Mouse (Mus musculus): Measurements from ENCODE around the gene Mbd6. TPM values are rescaled to one million over a fixed set of nuclear protein-coding genes. Genes with fewer than 3 reads are reported as not detected.
"Not testable (repeated sequence)": the region's sequence is repeated elsewhere in the genome, so short reads cannot be mapped to it uniquely, and the experiment has no call there.

Gene Mbd6
- polyA plus RNA-seq, 1 experiment from 2014 or later, result 8.5 TPM

DNA sequence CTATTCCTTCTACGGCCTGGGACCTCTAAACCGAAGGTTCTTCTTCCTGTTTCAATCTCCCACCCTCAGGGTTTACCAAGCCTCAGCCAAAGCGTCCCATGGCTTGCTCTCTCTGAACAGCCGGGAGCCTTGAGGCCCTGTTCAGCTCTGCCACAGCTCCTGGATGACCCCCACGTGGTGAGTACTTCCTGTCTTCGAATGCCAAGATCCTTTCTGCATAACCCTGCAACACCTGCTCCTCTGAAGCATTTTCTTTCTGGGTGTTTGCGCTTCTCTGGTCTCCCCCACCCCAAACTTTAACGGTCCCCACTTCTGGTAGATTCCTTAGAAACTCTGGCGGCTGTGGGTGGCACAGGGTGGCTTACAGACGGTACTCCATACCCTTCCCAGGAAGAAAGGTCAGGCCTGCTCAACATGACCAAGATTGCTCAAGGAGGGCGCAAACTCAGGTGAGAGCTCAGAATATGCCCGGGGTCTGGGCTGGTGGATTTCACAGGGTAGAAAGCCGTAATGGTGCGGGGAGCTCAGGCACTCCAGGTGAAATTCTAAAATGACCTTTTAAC lies 36.7 kb upstream of the Mbd6 start:
- Histone ChIP-seq H3K4me2 (peak overlapping the region; percentile 90), H3K4me3 (peak overlapping the region; percentile 63), H3K9ac (peak overlapping the region; percentile 75), H3K27ac (peak overlapping the region; percentile 48; the same call in 1 of the 2 replicates), H3K4me1 (peaks cover 61% of the 10 kb centered on the region), H3K36me3 (peaks cover 20% of the 10 kb centered on the region), H3K27me3 (replicated peaks) (peaks cover 46% of the 10 kb centered on the region), H3K9me3 (replicated peaks) (no peaks in the 10 kb centered on the region)
- ATAC-seq, result 0 out of 2 replicates have a peak, but pooled peaks have one; percentile 10
- WGBS (ENCODE audit: insufficient replicate concordance), result 16% methylated on average over 14 of the region's 14 CpGs

DNA sequence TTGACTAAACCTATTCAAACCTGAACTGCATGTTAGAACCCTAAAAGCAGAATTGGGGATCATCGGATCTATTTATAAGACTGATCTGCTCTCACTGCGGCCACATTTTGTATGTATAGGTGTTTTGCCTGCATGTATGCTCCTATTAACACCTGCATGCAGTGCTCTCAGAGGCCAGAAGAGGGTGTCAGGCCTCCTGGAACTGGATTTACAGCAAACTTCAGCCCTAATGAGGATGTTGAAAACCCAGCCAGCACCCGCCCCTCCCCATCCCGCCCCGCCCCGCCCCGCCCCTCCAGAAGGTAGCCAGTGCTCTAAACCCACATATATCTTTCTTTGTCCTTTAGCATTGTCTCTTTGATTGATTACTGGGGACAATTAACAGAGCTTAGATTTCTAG lies 35.7 kb upstream of the Mbd6 start:
- Histone ChIP-seq H3K4me2 (peak overlapping the region; percentile 90), H3K27ac (no peak overlapping the region), H3K4me3 (peak overlapping the region; percentile 36; the same call in 1 of the 2 replicates), H3K4me1 (peaks cover 55% of the 10 kb centered on the region), H3K36me3 (peaks cover 18% of the 10 kb centered on the region), H3K27me3 (replicated peaks) (peaks cover 46% of the 10 kb centered on the region), H3K9ac (no peak overlapping the region), H3K9me3 (replicated peaks) (no peaks in the 10 kb centered on the region)
- ATAC-seq, result peak; percentile 59
- 6% methylated on average over 7 of the region's 7 CpGs for WGBS (ENCODE audit: insufficient replicate concordance)

DNA sequence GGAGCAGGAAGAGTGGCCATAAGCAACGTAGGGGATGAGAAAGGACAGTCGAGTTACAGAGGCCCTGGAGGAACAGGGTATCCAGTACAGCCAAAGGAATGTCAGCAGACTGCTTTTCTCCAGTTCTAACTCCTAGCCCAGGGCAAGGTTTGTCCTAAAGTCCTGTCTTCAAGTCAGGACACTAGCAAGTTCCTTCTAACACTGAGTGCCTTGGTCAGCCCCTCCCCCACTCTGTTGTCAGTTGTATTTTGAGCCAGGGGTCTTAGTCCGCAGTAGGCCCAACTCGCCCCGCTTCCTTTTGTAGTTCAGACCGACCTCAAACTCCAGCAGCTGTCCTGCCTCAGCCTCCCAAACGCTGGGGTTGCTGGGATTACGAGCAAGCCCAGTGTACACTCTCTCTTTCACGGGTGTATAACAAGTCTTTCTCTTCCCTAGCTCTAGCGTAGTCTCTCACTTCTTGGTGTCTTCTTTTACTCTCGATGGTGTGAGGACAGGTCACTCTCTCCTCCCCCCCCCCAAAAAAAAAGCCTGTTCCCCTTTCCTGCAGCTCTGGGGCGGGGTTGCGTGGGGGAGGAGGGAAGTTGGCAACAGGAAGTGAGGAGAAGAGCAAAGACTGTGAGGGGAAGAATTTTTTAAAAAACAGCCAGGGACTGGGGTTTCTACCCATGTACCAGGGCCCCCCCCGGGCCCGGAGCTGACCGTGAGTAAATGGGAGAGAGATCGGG lies 34.5 kb upstream of the Mbd6 start:
- no peak for ATAC-seq
- peak overlapping the region; percentile 17; the same call in 1 of the 2 replicates for H3K9ac ChIP-seq
- no peaks in the 10 kb centered on the region for H3K9me3 ChIP-seq (replicated peaks)
- H3K4me3 ChIP-seq, result peak overlapping the region; percentile 36
- H3K4me1 ChIP-seq, result peaks cover 55% of the 10 kb centered on the region
- H3K27me3 ChIP-seq (replicated peaks), result peaks cover 45% of the 10 kb centered on the region
- WGBS (ENCODE audit: insufficient replicate concordance), result 27% methylated on average over 17 of the region's 17 CpGs
- H3K27ac ChIP-seq, result peak overlapping the region; percentile 47; the same call in 1 of the 2 replicates
- 0 out of 2 replicates have a peak, but pooled peaks cover 7% of the 10 kb centered on the region for H3K36me3 ChIP-seq
- H3K4me2 ChIP-seq, result peak overlapping the region; percentile 90

DNA sequence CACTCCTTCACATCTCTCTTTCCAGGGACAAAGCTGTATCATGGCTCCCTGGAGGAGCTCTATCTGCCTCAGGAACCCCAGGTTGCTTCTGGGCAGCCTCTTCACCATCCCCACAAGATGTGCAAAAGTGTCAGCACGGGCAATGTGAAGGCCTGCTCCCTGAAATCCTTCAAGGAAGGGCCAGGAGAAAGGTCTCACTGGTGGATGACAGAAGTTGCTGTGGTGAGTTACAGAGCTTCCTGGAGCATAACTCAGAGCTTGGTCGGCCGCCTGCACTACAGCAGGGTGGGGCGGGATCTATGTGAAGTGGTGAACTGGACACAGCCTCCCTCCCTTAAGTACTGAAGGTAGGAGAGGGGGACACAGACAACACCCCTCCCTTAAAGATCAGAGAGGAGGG lies 33.9 kb upstream of the Mbd6 start:
- Histone ChIP-seq H3K9ac (no peak overlapping the region), H3K4me1 (peaks cover 59% of the 10 kb centered on the region), H3K36me3 (0 out of 2 replicates have a peak, but pooled peaks cover 5% of the 10 kb centered on the region), H3K27ac (no peak overlapping the region), H3K27me3 (replicated peaks) (peaks cover 39% of the 10 kb centered on the region), H3K4me2 (peak overlapping the region; percentile 90), H3K4me3 (no peak overlapping the region), H3K9me3 (replicated peaks) (no peaks in the 10 kb centered on the region)
- 45% methylated on average over 4 of the region's 4 CpGs for WGBS (ENCODE audit: insufficient replicate concordance)
- no peak for ATAC-seq

DNA sequence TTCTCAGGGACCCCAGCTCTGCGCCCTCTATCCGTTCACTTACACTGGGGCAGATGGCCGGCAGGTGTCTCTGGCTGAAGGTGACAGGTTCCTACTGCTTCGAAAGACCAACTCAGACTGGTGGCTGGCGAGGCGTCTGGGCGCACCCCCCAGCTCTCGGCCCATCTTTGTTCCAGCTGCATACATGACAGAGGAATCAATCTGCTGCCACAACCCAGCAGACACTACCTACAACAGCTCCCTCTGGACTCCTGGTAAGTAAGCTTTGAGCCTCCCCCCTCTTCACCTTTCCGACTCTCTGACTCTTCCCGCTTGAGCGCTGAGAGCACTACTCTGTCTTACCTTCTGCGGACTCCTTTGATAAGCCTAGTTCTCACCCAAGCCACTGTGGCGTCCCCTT lies 33.4 kb upstream of the Mbd6 start:
- ATAC-seq, result no peak
- Histone ChIP-seq H3K9me3 (replicated peaks) (no peaks in the 10 kb centered on the region), H3K4me3 (no peak overlapping the region), H3K27me3 (replicated peaks) (peaks cover 34% of the 10 kb centered on the region), H3K4me1 (peaks cover 59% of the 10 kb centered on the region), H3K27ac (no peak overlapping the region), H3K4me2 (no peak overlapping the region), H3K36me3 (0 out of 2 replicates have a peak, but pooled peaks cover under 1% of the 10 kb centered on the region), H3K9ac (no peak overlapping the region)
- WGBS (ENCODE audit: insufficient replicate concordance), result 68% methylated on average over 13 of the region's 13 CpGs

DNA sequence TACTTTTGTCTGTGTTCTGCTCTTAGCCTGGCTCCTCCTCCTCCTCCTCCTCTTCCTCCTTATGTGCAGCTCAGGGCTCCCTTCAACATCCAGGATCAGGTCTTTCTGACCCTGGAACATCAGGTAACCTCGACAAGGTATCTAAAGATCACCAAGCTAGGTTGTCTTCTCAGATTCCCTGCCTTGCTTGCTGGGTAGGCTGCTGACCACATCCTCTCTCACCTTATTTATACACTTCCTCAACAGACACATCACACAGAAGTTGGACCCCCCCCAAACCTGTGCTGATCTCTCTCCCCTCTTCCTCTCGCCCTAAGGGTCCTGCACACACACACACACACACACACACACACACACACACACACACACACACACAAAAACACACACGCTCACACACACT lies 32.8 kb upstream of the Mbd6 start, which contains the start of gene Arhgap9:
TSS of gene Arhgap9 (plus strand) at position 344 of the 400 bp plus-strand sequence.
- no peak within 1 kb of the TSS for H3K27ac ChIP-seq
- H3K27me3 ChIP-seq (replicated peaks), result peaks cover 28% of the 10 kb centered on the region
- 58% methylated on average over 3 of the region's 3 CpGs for WGBS (ENCODE audit: insufficient replicate concordance)
- H3K36me3 ChIP-seq, result no peaks in the 10 kb centered on the region
- H3K9me3 ChIP-seq (replicated peaks), result no peaks in the 10 kb centered on the region
- no peak within 1 kb of the TSS for H3K4me3 ChIP-seq
- H3K4me2 ChIP-seq, result no peak within 1 kb of the TSS
- no peak for ATAC-seq
- peaks cover 59% of the 10 kb centered on the region for H3K4me1 ChIP-seq
- H3K9ac ChIP-seq, result no peak within 1 kb of the TSS

DNA sequence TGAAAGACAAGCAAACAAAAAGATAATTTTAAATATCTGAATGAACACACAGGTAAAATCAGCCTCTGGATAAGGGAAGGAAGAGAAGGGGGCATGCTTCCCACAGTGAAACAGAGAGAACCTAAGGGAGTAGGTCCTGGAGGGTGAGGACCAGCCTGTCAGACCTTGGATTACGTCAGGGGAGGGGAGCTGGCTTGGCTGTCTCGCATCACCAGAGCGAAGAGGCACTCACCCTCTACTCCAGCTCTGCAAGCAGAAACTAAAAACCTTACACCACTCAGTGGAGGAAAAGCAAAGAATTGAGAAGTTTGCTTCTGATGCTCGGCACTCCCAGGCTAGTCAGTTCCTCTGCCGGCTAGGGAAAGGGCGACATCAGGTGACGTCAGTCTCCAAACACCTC lies 31.2 kb upstream of the Mbd6 start:
- Histone ChIP-seq H3K9ac (no peak overlapping the region), H3K27me3 (replicated peaks) (peaks cover 13% of the 10 kb centered on the region; the same call in 1 of the 2 replicates), H3K9me3 (replicated peaks) (no peaks in the 10 kb centered on the region), H3K4me2 (no peak overlapping the region), H3K4me3 (no peak overlapping the region), H3K36me3 (no peaks in the 10 kb centered on the region), H3K27ac (no peak overlapping the region), H3K4me1 (peaks cover 47% of the 10 kb centered on the region)
- ATAC-seq, result no peak
- WGBS (ENCODE audit: insufficient replicate concordance), result 78% methylated on average over 7 of the region's 7 CpGs

DNA sequence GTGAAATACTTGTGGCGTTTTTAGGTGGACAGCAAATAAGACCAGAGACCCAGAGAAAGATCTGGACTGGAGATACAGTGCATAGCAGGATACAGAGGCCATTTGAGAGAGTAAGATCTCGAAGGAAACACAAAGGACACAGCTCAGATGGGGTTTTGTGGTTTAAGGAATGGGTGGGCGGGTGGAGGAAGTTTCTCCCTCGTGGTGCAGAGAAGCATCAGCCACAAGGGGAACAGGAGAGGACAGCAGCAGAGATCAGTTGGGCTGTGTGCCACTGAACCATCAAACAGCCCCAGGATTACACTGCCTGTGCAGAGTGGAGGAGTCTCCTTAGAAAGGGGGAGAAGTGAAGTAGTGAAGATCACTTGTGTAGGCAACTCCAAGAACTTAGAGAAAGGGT lies 29.2 kb upstream of the Mbd6 start:
- H3K27ac ChIP-seq, result peak overlapping the region; percentile 52; the same call in 1 of the 2 replicates
- H3K27me3 ChIP-seq (replicated peaks), result peaks cover 10% of the 10 kb centered on the region; the same call in 1 of the 2 replicates
- no peak overlapping the region for H3K4me3 ChIP-seq
- WGBS (ENCODE audit: insufficient replicate concordance), result 23% methylated on average over 4 of the region's 4 CpGs
- no peak overlapping the region for H3K9ac ChIP-seq
- no peak overlapping the region for H3K4me2 ChIP-seq
- 0 out of 2 replicates have a peak, but pooled peaks have one; percentile 16 for ATAC-seq
- no peaks in the 10 kb centered on the region for H3K36me3 ChIP-seq
- H3K9me3 ChIP-seq (replicated peaks), result no peaks in the 10 kb centered on the region
- H3K4me1 ChIP-seq, result peaks cover 32% of the 10 kb centered on the region

DNA sequence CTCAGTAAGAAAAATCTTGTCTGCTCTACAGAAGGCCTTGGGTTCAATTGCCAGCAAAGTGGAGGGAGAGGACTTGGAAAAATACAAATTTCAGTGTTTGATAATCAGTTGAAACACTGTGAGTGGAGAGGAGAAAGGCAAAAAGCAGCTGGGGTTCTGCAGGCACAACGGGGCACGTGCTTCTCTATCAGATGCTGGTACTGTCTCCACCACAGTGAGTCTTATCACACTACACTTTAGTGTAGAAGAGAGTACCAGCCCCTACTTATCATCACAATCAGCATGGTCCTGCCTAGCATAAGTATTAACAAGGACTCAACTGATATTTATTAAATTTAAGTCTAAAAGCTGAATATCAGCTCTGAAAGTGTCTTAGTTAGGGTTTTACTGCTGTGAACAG lies 28.5 kb upstream of the Mbd6 start:
- 28% methylated on average over 2 of the region's 2 CpGs for WGBS (ENCODE audit: insufficient replicate concordance)
- peaks cover 5% of the 10 kb centered on the region; the same call in 1 of the 2 replicates for H3K27me3 ChIP-seq (replicated peaks)

DNA sequence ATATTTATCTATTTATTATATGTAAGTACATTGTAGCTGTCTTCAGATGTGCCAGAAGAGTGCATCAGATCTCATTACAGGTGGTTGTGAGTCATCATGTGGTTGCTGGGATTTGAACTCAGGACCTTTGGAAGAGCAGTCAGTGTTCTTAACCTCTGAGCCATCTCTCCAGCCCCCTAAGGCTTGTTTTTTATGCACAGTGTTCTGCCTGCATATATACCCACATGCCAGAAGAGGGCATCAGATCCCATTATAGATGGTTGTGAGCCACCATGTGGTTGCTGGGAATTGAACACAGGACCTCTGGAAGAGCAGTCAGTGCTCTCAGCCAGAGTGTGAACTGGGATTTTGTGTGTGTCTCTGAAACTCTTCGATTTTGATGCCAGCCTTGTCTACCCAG lies 26.1 kb upstream of the Mbd6 start:
- not testable (repeated sequence) for H3K36me3 ChIP-seq; H3K9me3 ChIP-seq (replicated peaks); H3K4me2 ChIP-seq; H3K9ac ChIP-seq; H3K27me3 ChIP-seq (replicated peaks); H3K27ac ChIP-seq; ATAC-seq; H3K4me3 ChIP-seq
- WGBS (ENCODE audit: insufficient replicate concordance), result 75% methylated on average over 1 of the region's 1 CpGs
- peaks cover 43% of the 10 kb centered on the region for H3K4me1 ChIP-seq

More for the DNA sequence above, 28.5 kb upstream of the Mbd6 start:
- Histone ChIP-seq H3K9ac (no peak overlapping the region), H3K4me3 (no peak overlapping the region), H3K27ac (peak overlapping the region; percentile 52; the same call in 1 of the 2 replicates), H3K36me3 (no peaks in the 10 kb centered on the region), H3K4me2 (no peak overlapping the region), H3K4me1 (peaks cover 33% of the 10 kb centered on the region), H3K9me3 (replicated peaks) (no peaks in the 10 kb centered on the region)
- peak; percentile 73; the same call in 1 of the 2 replicates for ATAC-seq

DNA sequence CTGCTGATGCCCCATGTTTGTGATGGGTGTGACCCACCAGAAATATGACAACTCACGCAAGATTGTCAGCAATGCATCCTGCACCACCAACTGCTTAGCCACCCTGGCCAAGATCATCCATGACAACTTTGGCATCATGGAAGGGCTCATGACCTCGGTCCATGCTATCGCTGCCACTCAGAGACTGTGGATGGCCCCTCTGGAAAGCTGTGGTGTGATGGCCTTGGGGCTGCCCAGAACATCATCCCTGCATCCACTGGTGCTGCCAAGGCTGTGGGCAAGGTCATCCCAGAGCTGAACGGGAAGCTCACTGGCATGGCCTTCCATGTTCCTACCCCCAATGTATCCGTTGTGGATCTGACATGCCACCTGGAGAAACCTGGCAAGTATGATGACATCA lies 24.7 kb upstream of the Mbd6 start:
- H3K9ac ChIP-seq; ATAC-seq; H3K27ac ChIP-seq; H3K27me3 ChIP-seq (replicated peaks); H3K9me3 ChIP-seq (replicated peaks); H3K4me3 ChIP-seq; H3K4me2 ChIP-seq: not testable (repeated sequence)
- 83% methylated on average over 5 of the region's 5 CpGs for WGBS (ENCODE audit: insufficient replicate concordance)
- H3K36me3 ChIP-seq, result peaks cover 18% of the 10 kb centered on the region
- H3K4me1 ChIP-seq, result peaks cover 46% of the 10 kb centered on the region

DNA sequence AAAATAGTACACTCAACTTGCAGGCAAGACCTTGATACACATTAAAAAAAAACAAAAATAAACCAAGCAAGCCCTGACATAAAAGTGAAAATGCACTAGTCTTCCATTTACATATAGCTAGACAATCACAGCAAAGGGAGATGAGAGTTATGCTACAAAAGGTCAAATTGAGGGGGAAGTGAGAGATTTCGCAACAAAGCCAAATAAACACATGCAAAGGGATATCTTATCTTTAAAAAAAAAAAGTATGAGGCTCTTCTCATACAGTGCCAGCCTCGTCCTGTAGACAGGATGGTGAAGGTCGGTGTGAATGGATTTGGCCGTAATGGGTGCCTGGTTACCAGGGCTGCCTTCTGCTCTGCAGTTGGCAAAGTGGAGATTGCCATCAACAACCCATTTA lies 24.0 kb upstream of the Mbd6 start:
- Histone ChIP-seq H3K9ac (no peak overlapping the region; the same call in 1 of the 2 replicates), H3K36me3 (peaks cover 25% of the 10 kb centered on the region), H3K4me3 (no peak overlapping the region), H3K4me2 (peak overlapping the region; percentile 90), H3K27me3 (replicated peaks) (no peaks in the 10 kb centered on the region), H3K27ac (peak overlapping the region; percentile 92; the same call in 1 of the 2 replicates), H3K9me3 (replicated peaks) (no peaks in the 10 kb centered on the region), H3K4me1 (peaks cover 42% of the 10 kb centered on the region)
- 54% methylated on average over 4 of the region's 4 CpGs for WGBS (ENCODE audit: insufficient replicate concordance)
- no peak for ATAC-seq
